Mouse (Mus musculus): ENCODE measurements around the gene Zp1.

Gene Zp1

DNA sequence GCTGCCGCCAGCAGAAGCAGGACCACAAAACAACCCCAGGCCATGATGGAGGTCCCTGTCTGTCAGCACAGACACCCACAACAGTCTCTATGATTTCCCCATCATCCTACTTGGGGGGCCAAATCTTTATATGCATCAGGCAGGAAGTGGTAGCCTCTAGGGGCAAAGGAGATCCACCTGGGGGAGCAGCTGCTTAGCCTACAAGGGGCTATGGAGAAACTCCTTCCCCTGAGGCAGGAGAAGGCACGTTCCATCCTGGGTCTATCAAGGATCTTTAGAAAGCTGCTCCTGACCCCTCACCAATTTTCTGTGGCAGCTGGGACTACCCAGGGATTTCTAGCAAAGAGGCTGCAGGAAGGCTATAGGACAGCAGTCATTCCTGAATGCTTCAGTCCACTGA is at the start of gene Zp1:
Gene Zp1, minus strand, starts transcription at position 101 of the 400 bp plus-strand sequence.
- DNase-seq: no peak

DNA sequence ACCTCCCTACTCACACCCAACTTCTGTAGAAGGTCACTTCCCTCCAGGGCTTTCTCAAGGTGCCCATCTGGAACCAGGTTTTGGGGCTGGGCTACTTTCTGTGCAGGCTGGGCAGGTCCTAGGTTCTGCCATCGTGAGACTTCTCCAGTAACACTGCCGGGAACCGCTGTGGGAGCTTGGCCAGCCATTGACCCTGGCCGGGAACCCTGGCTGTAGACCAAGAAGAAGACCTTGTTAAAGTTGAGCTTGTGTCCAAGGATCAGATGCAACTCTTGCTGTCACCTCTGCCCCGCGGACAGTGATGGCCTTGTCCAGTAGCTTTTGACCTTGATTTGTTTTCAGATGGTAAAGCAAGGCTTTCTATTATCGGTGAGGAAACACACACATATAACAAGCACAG is 48.1 kb upstream of the Zp1 start:
- DNase-seq: no peak

DNA sequence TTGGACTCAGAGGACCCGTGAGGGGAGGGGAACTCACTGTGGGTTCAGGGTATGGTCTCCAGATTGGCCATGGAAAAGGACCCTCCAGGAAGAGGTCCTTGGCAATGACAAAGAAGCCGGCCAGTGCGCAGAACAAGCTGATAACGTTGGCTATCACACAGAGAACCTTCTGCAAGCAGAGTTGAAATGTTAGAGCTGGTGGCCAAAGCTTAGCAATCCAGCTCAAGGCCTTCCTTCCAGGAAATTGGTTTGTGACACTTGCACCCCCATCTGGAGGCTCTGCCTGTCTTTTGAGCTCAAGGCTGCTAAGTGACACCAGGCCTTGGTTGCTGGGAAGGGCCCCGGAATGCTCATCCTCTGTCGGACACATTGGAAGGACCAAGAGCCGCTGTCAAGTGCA is 45.3 kb upstream of the Zp1 start:
- DNase-seq: no peak

DNA sequence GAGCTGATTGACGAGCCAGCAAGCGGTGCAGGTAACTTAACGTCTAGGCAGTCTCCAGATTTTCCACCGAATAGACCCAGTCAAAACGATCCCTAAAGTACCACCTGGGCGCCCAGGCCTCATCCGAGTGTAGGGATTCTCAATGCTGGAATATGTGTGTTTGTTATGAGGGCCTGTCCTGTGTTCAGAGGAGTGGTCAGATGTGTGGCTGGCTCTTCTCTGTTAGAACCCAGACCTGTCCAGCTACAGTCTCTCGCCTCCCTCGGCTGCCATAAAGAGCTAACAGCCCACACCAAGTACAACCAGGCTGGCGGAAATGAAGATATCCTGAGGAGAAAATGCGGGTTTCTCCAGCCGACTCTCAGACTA is 39.5 kb upstream of the Zp1 start:
- DNase-seq: no peak

DNA sequence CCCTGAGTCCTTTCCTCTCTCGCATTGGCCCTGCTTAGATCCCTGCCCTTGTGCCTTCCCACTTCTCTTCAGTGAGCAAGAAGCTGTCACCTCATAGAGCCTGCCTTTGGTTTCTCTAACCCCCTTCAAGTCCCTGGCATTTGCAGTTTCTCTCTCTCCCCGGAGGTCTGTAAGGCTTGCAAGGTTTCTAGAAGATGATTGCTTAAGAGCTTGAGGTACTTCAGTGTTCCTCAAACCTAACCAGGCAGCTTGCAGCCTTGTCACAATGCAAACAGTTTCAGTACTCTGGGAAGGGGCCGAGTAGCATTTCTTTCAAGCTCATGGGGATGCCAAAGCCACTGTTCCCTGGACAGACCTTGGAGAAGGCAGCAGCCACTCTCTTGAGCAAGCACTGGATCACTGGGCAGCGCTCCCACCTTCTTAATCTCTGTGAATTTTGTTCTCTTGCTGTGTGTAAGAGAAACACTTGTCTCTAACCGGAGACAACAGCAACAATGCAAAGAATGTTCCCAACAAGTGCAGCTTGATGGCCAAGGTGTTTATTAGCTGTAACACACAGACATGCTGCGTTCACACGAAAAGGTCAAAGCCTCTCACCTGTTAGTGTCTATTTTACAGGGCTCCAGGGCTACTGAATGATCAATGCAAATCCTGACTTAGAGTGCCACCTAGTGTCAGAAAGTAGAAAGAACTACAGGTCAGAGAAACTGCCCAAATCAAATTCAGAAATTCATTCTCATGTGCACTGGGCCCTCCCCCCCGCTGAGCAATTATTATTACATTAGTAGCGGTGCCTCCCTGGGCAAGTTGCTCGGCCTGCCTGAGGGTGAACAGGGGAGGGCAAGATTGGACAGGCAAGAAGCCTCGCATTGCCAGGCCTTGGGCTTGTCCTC is 38.9 kb upstream of the Zp1 start:
- no peak for DNase-seq

DNA sequence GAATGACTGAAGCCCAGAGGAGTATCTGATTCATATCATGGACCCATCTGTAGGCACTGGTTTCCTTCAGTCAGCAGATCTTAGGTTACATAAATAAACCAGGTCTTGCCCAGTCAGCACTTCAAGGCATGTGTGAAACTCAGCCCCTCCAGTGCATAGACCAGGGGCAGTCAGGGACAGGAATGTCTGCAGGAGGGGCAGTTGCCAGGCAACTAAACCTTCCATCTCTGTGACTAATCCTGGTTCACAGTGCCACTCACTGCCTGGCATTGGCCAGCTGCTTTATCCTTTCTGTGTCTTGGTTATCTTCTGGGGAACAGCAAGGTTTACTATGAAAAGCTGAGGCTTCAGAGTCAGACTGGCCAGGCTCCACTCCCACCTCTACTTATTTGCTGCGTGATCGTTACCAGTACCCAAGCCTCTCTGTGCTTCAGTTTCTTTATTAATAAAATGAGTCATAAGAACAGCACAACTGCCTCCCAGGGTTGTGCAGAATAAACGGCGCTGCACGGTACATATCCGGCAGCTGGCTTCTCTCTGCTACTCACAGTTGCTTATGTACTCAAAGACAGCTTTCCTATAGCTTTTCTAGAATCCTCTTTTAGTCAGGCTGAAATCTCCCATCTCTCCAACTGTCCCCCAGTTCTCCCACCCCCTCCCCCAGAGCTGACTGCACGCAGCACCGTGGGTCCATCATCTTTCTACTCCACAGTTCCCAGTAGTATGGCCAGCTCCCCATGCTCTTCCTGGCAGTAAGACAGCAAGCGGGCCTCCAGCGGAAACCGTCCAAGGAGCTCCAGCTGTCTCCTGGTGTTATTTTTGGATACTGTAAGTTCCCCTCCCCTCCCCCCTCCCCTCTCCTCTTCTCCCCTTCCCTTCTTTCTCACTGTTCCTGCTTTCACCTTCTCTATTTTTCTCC is 31.8 kb upstream of the Zp1 start:
- no peak for DNase-seq

DNA sequence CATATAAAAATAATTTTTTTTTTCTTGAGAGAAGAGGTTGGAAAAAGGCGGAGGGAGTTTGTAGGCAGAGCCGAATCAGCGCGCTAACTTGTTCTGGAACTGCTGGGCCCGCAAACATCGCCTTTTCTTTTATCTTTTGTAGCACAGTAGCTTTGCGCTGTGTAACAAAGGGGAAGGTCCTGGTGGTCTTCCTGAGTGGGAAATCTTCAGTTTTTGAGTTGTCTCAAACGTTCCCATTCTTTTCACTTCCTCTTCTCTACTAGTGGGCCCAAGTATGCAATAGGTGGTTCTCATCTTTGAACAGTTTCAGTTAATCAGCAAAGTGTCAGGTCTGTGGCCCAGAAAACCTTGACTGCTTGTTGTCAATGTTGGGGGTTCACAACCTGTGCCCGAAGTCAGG is 29.1 kb upstream of the Zp1 start:
- DNase-seq: no peak

DNA sequence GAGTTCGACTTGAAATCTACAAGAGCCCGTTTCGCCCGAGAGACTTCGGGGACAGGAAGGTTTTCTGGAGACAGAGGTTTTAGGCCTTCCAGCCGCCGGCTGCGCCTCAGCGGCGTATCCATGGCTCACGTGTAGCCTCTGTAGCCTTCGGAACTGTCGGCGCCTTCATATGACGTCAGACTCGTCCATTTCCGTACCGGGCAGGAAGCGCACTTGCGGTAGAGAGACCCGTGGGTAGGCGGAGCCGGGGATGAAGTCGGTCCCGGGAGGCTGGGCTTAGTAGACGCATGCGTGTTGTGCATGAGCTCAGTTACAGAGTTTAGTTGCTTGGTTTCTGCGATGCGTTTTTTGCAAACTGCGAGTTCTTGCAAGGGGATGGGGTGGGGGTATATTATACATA is 28.7 kb upstream of the Zp1 start, which contains the start of gene Ccdc86:
Gene Ccdc86, minus strand, starts transcription at position 155 of the 400 bp plus-strand sequence.
- DNase-seq: peak; percentile 89 to 92

DNA sequence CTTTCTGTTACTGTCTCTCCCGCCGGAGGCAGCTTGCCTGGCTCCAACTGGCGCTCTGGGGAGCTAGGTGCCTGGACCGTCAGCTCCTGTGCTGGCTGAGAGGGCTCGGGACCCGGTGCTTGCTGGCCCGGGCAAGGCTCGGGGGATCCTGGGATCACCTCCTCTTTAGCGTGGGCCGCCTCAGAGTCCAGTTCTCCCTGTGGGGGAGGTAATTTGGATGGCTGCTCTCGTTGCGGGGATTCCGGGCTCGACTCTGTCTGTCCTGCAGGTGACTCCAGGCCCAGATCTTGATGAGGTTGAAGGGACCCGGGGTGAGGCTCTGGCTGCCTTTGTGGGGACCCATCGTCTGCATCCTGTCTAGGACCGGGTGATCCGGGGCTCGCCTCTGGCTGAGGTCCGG is 28.0 kb upstream of the Zp1 start:
- peak in 1 of 2 experiments; percentile 7 for DNase-seq

DNA sequence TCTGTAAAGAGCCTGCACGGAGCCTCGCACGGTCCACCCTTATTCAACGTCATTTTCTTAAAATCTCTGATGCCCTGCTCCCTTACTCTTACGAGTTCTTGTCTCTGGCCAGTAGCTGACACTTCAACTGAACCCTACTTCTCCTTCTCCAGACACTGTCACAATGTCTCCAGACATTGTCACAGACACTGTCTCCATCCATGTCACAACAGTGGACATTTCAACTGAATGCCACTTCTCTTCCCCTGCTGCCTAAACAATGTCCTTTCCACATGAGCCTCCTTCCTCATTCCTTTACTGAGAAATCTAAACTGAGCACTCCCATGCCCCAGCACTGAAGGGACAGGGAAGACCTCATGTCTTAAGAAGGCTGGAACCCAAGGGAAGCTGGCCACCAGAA is 26.8 kb upstream of the Zp1 start:
- no peak for DNase-seq

DNA sequence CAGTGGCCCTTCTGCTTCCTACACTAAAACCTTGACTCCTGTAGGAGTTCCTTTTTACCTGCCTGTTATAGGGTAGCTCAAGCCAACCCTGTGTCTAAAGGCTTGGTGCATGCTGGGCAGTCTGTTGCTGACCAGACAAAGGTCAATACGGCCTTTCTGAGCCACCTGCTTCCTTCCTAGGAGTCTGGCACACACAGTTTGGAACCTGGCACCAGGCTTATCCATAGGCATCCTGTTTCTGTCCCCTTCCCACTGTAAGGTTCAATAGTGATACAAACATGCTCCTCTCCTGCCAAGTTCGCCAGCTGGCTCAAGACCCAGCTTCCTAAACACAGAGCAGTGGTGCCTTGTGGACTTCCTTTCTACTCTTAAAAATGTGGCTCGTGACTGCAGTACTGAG is 26.1 kb upstream of the Zp1 start:
- no peak for DNase-seq

DNA sequence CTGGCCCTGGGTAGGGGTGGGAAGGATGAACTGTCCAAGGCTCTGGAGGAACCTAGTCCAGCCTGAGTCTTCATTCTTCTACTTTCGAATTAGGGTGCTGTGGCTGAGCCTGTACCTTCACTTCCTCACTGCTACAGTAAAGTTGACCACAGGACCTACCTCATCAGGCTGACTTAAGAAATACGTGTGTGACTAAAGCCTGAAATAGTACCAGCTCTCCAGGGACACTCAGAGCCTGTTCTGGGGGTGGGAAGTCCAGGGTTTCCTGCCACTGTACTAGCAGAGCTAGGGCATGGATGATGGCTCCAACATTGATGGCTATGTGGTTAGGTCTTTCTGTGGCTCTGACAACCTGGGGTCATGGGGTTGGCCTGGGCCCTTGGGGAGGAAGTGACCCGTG is 23.5 kb upstream of the Zp1 start:
- DNase-seq: no peak

DNA sequence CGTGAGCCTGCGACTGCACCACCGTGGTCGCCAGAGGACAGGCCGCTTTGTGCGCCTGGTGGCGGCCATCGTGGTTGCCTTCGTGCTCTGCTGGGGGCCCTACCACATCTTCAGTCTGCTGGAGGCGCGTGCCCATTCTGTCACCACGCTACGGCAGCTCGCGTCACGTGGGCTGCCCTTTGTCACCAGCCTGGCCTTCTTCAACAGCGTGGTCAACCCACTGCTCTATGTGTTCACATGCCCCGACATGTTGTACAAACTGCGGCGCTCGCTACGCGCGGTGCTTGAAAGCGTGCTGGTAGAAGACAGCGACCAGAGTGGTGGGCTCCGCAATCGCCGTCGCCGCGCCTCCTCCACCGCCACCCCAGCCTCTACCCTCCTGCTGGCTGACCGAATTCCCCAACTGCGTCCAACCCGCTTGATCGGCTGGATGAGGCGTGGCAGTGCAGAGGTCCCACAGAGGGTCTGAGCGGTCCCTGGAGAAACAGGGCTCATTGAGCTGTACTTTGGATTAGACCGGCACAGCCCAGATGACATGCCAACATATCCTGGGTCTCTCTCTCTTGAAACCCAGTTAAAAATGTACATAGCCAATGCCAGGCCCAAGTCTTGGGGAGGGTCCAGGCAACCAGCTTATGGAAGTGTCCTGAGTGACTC is 20.5 kb upstream of the Zp1 start:
- DNase-seq: no peak

DNA sequence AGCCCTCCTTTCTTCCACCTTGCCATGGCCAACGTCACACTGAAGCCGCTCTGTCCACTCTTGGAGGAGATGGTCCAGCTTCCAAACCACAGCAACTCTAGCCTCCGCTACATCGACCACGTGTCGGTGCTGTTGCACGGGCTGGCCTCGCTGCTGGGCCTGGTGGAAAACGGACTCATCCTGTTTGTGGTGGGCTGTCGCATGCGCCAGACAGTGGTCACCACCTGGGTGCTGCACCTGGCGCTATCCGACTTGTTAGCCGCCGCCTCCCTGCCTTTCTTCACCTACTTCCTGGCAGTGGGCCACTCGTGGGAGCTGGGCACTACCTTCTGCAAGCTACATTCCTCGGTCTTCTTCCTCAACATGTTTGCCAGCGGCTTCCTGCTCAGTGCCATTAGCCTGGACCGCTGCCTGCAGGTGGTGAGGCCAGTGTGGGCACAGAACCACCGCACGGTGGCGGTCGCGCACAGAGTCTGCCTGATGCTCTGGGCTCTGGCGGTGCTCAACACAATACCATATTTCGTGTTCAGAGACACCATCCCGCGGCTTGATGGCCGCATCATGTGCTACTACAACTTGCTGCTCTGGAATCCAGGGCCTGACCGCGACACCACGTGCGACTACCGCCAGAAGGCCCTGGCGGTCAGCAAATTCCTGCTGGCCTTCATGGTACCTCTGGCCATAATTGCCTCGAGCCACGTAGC is 19.8 kb upstream of the Zp1 start:
- DNase-seq: peak; percentile 28 to 57

DNA sequence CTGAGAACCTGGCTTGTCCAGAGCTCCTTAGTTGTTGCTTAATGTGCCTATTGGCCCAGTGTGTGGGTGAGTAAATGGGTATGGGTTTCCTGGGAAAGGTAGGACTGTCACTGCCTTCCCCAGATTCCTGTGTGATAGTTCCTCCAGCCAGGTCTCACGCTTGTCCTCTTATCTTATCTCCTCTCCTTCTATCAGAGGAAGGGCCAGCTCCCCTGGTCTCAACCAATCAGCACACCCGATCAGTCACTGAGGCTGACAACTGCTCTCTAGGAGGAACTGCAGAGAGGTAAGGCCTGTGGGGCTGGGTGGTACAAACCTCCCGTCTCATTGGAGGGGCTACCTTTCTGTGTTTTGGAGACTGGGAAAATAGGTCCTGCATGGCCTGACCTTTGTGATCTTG is 18.3 kb upstream of the Zp1 start:
- no peak for DNase-seq

DNA sequence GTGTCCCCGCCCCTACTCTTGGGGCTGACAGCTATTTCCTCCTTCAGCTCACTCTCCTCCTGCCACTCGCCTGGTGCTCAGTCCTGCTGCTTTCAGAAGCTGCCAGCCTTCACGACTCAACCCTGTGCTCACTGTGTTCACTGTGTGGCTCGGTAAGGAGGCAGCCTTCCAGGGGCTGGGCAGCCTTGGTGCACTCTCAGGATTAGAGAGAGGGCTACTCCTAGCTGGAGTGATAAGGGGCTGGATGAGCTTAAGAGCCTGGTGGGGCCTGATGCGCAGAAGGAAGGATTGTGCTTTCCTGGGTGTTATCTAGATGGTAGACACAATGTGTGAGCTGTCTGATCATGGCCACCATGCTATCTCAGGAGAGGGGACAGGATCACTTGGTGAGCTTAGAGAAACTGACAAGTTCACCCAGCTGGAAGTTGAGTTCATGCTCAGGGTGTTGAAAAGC is 16.7 kb upstream of the Zp1 start, which contains the start of gene Ptgdr2:
Gene Ptgdr2, plus strand, starts transcription at position 51 of the 454 bp plus-strand sequence.
- no peak for DNase-seq

DNA sequence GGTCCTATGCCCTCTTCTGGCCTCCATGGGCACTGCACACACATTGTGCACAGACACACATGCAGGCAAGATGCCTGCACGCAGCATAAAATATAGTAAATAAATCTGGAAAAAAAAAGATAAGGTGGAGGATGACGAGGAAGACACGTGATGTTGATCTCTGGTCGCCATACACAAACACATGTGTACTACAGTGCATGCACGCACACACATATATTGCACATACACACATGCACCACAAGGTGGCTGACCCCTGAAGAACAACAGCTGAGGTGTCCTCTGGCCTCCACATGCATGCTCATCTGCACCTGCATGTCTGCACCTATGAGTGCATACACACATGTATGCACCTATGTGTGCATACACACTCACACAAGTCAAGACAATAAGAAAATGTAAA is 15.6 kb upstream of the Zp1 start:
- no peak for DNase-seq

DNA sequence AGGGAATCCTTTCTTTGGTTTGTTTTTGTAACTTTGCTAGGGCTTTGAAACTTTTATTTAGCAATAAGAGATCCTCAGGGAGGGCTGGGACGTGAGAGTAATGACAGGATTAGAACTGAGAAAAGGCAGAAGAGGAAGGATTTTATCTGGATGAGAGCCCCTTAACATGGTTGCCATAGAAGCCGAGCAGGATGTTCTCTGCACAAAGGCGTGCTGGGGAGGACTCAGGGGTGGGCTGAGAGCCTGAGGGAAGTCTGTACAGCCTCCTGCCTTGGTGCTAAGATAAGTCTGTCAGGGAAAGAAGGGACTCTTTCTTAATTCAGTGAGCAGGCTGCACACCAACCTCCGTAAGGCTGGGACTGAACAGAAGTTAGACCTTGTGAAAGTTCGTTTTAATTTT is 14.6 kb upstream of the Zp1 start:
- DNase-seq: no peak

DNA sequence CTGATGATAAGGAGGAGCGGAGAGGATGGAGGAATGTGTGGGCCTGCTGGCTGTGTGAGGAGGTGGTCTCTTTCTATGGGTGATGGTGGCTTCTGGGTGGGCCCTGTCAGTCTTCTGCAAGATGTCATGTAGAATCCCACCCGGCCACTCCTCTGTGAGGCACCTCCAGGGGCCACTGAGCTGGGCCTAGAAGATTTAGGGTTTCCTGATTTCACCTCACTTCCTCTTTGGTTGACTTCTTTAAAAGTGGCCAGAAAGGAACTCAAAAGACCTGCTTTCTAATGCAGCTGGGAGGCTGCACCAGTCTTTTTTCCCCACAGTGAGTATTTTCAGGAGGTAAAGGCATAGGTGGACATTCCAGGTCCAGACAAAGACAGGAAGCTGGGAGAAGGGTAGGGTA is 10.2 kb upstream of the Zp1 start:
- DNase-seq: no peak

DNA sequence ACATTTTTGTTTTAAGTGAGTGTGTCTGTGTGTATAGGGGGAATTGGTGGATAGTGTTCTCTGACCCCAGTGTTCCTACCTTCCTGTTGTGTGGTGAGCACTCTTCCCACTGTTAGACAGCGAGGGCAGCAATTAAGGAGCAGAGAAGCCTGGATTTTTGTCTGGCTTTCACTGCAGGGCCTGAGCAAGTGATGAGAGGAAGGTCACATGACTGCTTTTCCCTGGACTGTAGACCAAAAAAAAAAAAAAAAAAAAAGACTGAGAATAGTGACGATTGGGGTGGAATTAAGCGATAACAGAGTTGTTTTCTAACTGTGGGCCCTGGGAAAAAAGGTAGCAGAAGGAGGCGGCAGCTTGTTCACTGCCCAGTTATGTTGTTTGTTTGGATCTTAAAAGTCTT is 6.2 kb upstream of the Zp1 start:
- DNase-seq: no peak

DNA sequence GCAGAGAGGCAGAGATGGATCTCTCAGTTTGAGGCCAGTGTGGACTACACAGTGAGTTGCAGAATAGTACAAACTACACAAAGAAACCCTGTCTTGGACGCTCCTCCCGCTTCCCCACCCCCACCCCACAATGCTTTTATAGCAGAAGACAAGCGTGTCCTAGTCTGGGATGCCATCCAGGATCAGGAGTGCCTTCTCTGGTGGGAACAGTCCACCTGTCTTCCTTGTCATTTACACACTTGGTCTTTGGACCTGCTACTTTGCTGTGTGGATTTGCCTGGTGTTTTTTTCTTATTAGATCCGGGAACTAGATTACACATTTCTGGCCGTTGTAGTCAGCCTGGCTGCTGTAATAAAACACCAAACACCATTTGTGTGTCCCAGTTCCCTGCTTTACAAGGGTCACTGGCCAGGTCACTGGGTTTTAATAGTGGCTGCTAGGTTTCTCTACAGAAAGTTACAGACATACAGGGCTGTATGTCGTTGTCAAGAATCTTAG is 5.7 kb upstream of the Zp1 start:
- DNase-seq: no peak

DNA sequence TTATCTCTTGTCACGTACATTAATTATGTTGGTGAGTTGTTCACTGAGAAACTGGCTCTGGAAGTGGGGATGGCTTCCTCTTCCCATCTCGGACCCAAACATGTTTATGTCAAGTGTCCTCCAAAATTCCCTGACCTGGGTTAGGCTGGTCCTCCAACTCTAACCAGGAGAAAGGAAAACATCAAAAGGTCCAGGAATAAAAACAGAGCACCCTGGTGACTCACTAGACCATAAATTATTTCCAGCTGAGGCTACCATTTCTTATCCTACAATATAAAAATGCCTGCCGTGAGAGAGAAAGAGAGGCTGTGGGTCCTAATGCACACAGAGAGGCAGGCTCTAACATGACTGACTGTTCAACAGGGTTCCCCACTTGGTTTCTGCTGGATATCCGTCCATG is 3.8 kb upstream of the Zp1 start:
- no peak for DNase-seq
